Comparison of ENCODE assay signal across 12 mouse cellular contexts in the genomic region with DNA sequence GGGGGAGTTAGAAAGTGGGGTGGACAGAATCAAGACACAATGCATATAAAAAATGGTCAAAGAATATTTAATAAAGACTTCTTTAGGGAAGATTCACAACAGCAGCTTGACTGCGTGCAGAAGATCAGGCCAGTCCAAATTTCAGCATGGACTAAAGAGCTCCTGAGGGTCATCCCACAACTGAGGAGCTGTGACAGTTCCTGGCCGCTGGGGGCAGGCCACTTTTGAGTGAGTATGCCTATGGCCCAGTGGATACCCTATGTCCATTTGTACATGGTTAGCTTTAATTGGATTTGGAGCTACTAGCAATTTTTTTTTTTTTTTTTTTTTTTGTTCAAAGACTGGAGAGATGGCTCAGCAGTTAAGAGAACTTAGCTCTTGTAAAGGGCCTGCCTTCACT. TPM values are rescaled to one million over a fixed set of nuclear protein-coding genes. Genes with fewer than 3 reads are reported as not detected.
DNase-seq lines count a peak whose midpoint lies in the region; ATAC-seq and TF ChIP-seq lines count a peak whose summit lies in the region.
"Had no signal": no experiment of that assay in that cellular context is flagged by ENCODE, and none has a peak within 500 bp of the region (broad histone marks: within the 10 kb centered on the region; RNA-seq: fewer than 3 reads in every experiment).

No protein-coding gene starts in this region.

- TF ChIP-seq CTCF in layer of hippocampus, adult 2 months (conservative IDR thresholded peaks at IDR 0.05) = peak; percentile 61

- peaks cover 2% of the 10 kb centered on the region; the same call in 1 of the 2 replicates for H3K4me1 ChIP-seq in heart, embryonic 12.5 days (replicated peaks)
- H3K4me1 ChIP-seq: limb, embryonic 15.5 days had no signal

- no peak overlapping the region for H3K4me2 ChIP-seq in heart, embryonic 12.5 days
- H3K4me2 ChIP-seq: limb, embryonic 15.5 days had no signal

- H3K4me3 ChIP-seq in heart, embryonic 12.5 days = no peak overlapping the region
- no peak overlapping the region for H3K4me3 ChIP-seq in layer of hippocampus, adult 2 months
- H3K4me3 ChIP-seq: erythroblast, embryonic 14.5 days; limb, embryonic 15.5 days had no signal

- no peak overlapping the region for H3K27ac ChIP-seq in heart, embryonic 12.5 days (ENCODE audit: poor library complexity, severe bottlenecking)
- H3K27ac ChIP-seq in layer of hippocampus, adult 2 months = no peak overlapping the region
- H3K27ac ChIP-seq: limb, embryonic 15.5 days had no signal

- peaks cover 72% of the 10 kb centered on the region for H3K36me3 ChIP-seq in heart, embryonic 12.5 days

- DNase-seq in heart, adult 11 months = peak; percentile 84
- DNase-seq in layer of hippocampus, adult 2 months (ENCODE audit: low spot score in 2 of 2) = no peak
- no peak for DNase-seq in layer of hippocampus, adult 9-11 months
- DNase-seq in A20 (ENCODE audit: low read depth, low spot score) = peak; percentile 12
- peak; percentile 46 for DNase-seq in R1 (ENCODE audit: low read depth, low spot score)
- DNase-seq in testis, postnatal 10 days (ENCODE audit: low spot score) = no peak
- no peak for DNase-seq in urinary bladder, adult 2 months (ENCODE audit: low spot score)
- DNase-seq: adrenal gland, adult 8-10 months; cerebellum, adult 8-10 months had no signal

- H3K9ac ChIP-seq in heart, embryonic 12.5 days = no peak overlapping the region
- H3K9ac ChIP-seq: limb, embryonic 15.5 days had no signal

- no peaks in the 10 kb centered on the region for H3K27me3 ChIP-seq in heart, embryonic 12.5 days (replicated peaks)
- H3K27me3 ChIP-seq: limb, embryonic 15.5 days had no signal

- WGBS in heart, embryonic 12.5 days = 63% methylated on average over 2 of the region's 2 CpGs

- ATAC-seq in heart, embryonic 12.5 days (ENCODE audit: insufficient number of reproducible peaks, low FRiP score) = no peak

- no peaks in the 10 kb centered on the region for H3K9me3 ChIP-seq in heart, embryonic 12.5 days (replicated peaks)
- H3K9me3 ChIP-seq: limb, embryonic 15.5 days had no signal

RNA-seq across cellular contexts. Expression of a gene that starts 44.2 kb away (rescaled TPM):
- 213 and 221 TPM in 2 replicates for polyA plus RNA-seq in heart, embryonic 12.5 days (2016; fragmentation: Nextera tagmentation; extraction: Ambion mirVana)
- total RNA-seq in layer of hippocampus, adult 2 months (2021) = 10 to 100 TPM; 74.0 to 81.0 TPM
- polyA plus RNA-seq in urinary bladder, adult 2 months (2012; rRNA removed) = 91.0 and 96.7 TPM in 2 replicates

Comparison
In these comparisons a context has a peak if more than half of its experiments do, and no peak if none do; other contexts are left out.
1. DNase-seq: peak in heart, adult 11 months (single experiment), A20 (single experiment) and R1 (single experiment); none in layer of hippocampus, adult 2 months (0 of 2), layer of hippocampus, adult 9-11 months (single experiment), testis, postnatal 10 days (single experiment) and urinary bladder, adult 2 months (single experiment).